Mouse (Mus musculus): ENCODE measurements around the gene Stx8. TPM values are rescaled to one million over a fixed set of nuclear protein-coding genes. Genes with fewer than 3 reads are reported as not detected.
A peak's percentile ranks its signal among the peaks of the same experiment; 100 is the strongest.

Gene Stx8
- polyA plus RNA-seq, 1 experiment from 2014 or later: 52.4 TPM

DNA sequence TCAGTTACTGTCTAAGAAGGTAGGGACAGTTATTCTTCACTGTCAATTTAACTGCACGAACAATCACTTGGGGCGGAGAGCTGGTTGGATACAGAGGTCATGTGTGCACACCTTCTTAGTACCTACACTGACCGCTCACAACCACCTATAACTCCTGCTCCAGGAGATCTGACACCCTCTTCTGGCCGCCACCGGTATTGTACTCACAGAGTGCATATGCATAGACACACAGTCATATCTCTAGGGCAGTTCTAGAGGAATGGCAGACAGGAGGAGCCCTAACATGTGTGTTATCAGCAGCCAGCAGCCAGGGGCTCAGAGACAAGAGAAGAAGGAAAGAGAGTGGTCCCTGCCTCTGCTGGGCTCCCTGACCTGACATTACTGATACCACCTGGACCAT lies 265.6 kb downstream of the Stx8 start:
- Histone ChIP-seq H3K9me3 (replicated peaks) (no peaks in the 10 kb centered on the region), H3K27me3 (no peaks in the 10 kb centered on the region), H3K36me3 (no peaks in the 10 kb centered on the region), H3K4me3 (replicated peaks) (no peak overlapping the region), H3K4me2 (no peak overlapping the region), H3K9ac (no peak overlapping the region), H3K27ac (no peak overlapping the region), H3K4me1 (peaks cover 13% of the 10 kb centered on the region)
- no peak for ATAC-seq (replicated peaks; ENCODE audit: low FRiP score)
- WGBS: 97% methylated on average over 5 of the region's 5 CpGs

GRCm38 (mm10) chr11:68233469-68233965 lies 267.5 kb downstream of the Stx8 start:
- Histone ChIP-seq H3K4me3 (replicated peaks) (no peak overlapping the region), H3K36me3 (no peaks in the 10 kb centered on the region), H3K9me3 (replicated peaks) (no peaks in the 10 kb centered on the region), H3K4me1 (peaks cover 8% of the 10 kb centered on the region), H3K4me2 (no peak overlapping the region), H3K27ac (no peak overlapping the region), H3K9ac (no peak overlapping the region), H3K27me3 (no peaks in the 10 kb centered on the region)
- WGBS: 83% methylated on average over 9 of the region's 9 CpGs
- ATAC-seq (replicated peaks; ENCODE audit: low FRiP score): no peak

GRCm38 (mm10) chr11:68239756-68240155 lies 273.8 kb downstream of the Stx8 start:
- no peaks in the 10 kb centered on the region for H3K27me3 ChIP-seq
- no peak for ATAC-seq (replicated peaks; ENCODE audit: low FRiP score)
- 40% methylated on average over 5 of the region's 5 CpGs for WGBS

DNA sequence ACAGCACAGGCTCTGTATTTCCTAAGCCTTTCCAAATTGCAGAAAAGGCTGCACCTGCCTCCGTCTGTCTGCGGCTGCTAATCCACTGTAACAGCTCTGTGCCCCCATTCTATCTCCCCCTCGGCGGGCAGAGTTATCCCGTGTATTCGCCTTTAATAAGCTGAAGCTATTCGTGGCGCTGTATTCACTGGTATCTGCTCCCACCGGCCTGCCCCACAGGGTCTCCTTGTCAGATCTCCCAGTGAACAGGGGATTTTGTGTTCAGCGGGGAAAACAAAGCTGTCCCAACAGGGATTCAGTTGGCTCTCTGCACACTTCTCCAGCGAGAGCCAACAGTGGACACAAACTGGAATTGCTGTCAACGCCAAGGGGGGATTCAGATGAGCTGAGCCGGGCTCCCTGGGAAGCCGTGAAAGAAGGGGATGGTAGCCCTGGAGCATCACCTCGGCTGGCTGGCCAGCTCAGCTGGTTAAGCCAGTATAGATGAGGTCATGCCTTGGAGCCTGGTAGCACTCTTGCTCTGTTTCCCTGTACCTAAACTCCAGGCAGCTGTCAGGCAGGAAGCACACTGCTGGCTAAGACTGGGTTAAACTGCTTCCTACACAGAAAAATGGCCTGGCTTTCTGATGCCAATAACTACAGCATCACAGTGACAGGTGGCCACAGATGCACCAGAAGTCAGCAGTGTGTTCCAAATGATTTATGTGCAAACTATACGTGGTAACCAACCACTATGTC lies 278.4 kb downstream of the Stx8 start:
- WGBS: 87% methylated on average over 16 of the region's 16 CpGs
- ATAC-seq (replicated peaks; ENCODE audit: low FRiP score): no peak
- no peak overlapping the region for H3K4me2 ChIP-seq
- peaks cover 12% of the 10 kb centered on the region; the same call in 1 of the 2 replicates for H3K4me1 ChIP-seq
- H3K4me3 ChIP-seq (replicated peaks): no peak overlapping the region
- H3K36me3 ChIP-seq: 0 out of 2 replicates have a peak, but pooled peaks cover 3% of the 10 kb centered on the region
- H3K27me3 ChIP-seq: no peaks in the 10 kb centered on the region
- no peak overlapping the region for H3K9ac ChIP-seq
- H3K9me3 ChIP-seq (replicated peaks): no peaks in the 10 kb centered on the region; the same call in 1 of the 2 replicates
- H3K27ac ChIP-seq: no peak overlapping the region

More at GRCm38 (mm10) chr11:68239756-68240155, 273.8 kb downstream of the Stx8 start:
- Histone ChIP-seq H3K9me3 (replicated peaks) (no peaks in the 10 kb centered on the region; the same call in 1 of the 2 replicates), H3K4me2 (no peak overlapping the region), H3K9ac (no peak overlapping the region), H3K27ac (no peak overlapping the region), H3K36me3 (0 out of 2 replicates have a peak, but pooled peaks cover 1% of the 10 kb centered on the region), H3K4me3 (replicated peaks) (no peak overlapping the region), H3K4me1 (peaks cover 12% of the 10 kb centered on the region; the same call in 1 of the 2 replicates)

DNA sequence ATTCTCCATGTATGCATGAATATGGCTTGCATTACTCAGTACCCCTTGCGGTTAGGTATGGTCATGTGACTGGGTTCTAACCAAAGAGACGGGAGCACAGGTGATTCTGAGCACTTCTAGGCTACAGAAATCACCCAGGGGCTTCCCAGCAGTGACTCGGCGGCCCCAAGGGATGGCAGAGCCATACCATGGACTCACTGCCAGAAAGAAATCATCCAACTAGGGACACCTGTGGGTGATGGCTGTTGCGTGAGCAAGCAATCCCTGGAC lies 278.9 kb downstream of the Stx8 start:
- Histone ChIP-seq H3K4me1 (peaks cover 7% of the 10 kb centered on the region; the same call in 1 of the 2 replicates), H3K9ac (no peak overlapping the region), H3K36me3 (0 out of 2 replicates have a peak, but pooled peaks cover 3% of the 10 kb centered on the region), H3K9me3 (replicated peaks) (no peaks in the 10 kb centered on the region; the same call in 1 of the 2 replicates), H3K4me2 (no peak overlapping the region), H3K27ac (no peak overlapping the region), H3K27me3 (no peaks in the 10 kb centered on the region), H3K4me3 (replicated peaks) (no peak overlapping the region)
- 87% methylated on average over 5 of the region's 5 CpGs for WGBS
- no peak for ATAC-seq (replicated peaks; ENCODE audit: low FRiP score)

GRCm38 (mm10) chr11:68247897-68248296 lies 281.9 kb downstream of the Stx8 start:
- WGBS: 48% methylated on average over 6 of the region's 6 CpGs
- Histone ChIP-seq H3K27me3 (no peaks in the 10 kb centered on the region), H3K4me1 (no peaks in the 10 kb centered on the region), H3K27ac (no peak overlapping the region), H3K4me2 (no peak overlapping the region), H3K4me3 (replicated peaks) (no peak overlapping the region), H3K36me3 (0 out of 2 replicates have a peak, but pooled peaks cover 3% of the 10 kb centered on the region), H3K9ac (no peak overlapping the region), H3K9me3 (replicated peaks) (no peaks in the 10 kb centered on the region; the same call in 1 of the 2 replicates)
- ATAC-seq (replicated peaks; ENCODE audit: low FRiP score): no peak

DNA sequence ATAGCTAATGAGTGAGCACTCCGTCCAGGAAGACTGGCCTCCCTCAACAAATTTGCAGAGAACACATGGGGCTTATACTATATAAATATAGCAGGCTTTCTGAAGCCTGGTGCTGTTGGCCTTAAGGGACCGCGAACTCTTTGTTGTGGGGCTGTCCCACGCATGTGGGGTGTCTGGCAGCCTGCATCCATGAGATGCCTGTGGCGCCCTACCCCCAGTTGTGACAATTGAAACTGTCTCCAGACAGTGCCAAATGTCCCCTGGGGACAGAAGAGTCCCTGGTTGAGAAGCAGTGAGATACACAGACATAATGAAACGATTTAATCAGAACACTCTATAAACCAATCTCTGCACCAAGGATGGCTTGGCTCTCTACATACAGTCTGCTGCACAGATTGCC lies 284.1 kb downstream of the Stx8 start:
- no peak overlapping the region for H3K9ac ChIP-seq
- 89% methylated on average over 6 of the region's 6 CpGs for WGBS
- no peak overlapping the region for H3K4me3 ChIP-seq (replicated peaks)
- ATAC-seq (replicated peaks; ENCODE audit: low FRiP score): no peak
- no peak overlapping the region for H3K4me2 ChIP-seq
- no peaks in the 10 kb centered on the region for H3K27me3 ChIP-seq
- H3K4me1 ChIP-seq: peaks cover 12% of the 10 kb centered on the region
- no peaks in the 10 kb centered on the region for H3K9me3 ChIP-seq (replicated peaks)
- no peak overlapping the region for H3K27ac ChIP-seq
- no peaks in the 10 kb centered on the region for H3K36me3 ChIP-seq

GRCm38 (mm10) chr11:68253531-68253930 lies 287.5 kb downstream of the Stx8 start:
- Histone ChIP-seq H3K4me3 (replicated peaks) (no peak overlapping the region), H3K27me3 (no peaks in the 10 kb centered on the region), H3K27ac (no peak overlapping the region), H3K4me1 (peaks cover 12% of the 10 kb centered on the region), H3K4me2 (no peak overlapping the region), H3K36me3 (no peaks in the 10 kb centered on the region), H3K9me3 (replicated peaks) (no peaks in the 10 kb centered on the region), H3K9ac (no peak overlapping the region)
- ATAC-seq (replicated peaks; ENCODE audit: low FRiP score): peak; percentile 52
- WGBS: 40% methylated on average over 7 of the region's 7 CpGs

Small RNAs within 50 kb of the gene (microRNA-seq; reads per million reads assigned to microRNA genes)
- not detected for gene Mir6406

Other genes starting within 250 kb of the Stx8 start
- gene Glp2r, start 195.0 kb upstream of the Stx8 start, polyA plus RNA-seq (2015; fragmentation: Nextera tagmentation; extraction: Ambion mirVana): 0.17 and 0.19 TPM in 2 replicates
- gene Gsg1l2, start 191.6 kb upstream of the Stx8 start, polyA plus RNA-seq (2015; fragmentation: Nextera tagmentation; extraction: Ambion mirVana): not detected in 2 replicates
- 0.87 and 2.1 TPM in 2 replicates for gene Dhrs7c, start 168.0 kb upstream of the Stx8 start, polyA plus RNA-seq (2015; fragmentation: Nextera tagmentation; extraction: Ambion mirVana)
- gene Usp43, start 44.0 kb upstream of the Stx8 start, polyA plus RNA-seq (2015; fragmentation: Nextera tagmentation; extraction: Ambion mirVana): 2.0 and 2.6 TPM in 2 replicates
- gene Cfap52, start 542 bp upstream of the Stx8 start, polyA plus RNA-seq (2015; fragmentation: Nextera tagmentation; extraction: Ambion mirVana): 1.2 and 1.5 TPM in 2 replicates

Measured in kidney, embryonic 15.5 days (tissue).